Mouse (Mus musculus) cerebellum, adult 2 months (tissue): ENCODE results near the gene Ephb2. TPM values are rescaled to one million over a fixed set of nuclear protein-coding genes. Genes with fewer than 3 reads are reported as not detected.

Experiments used
- DNase-seq, 2 experiments: peaks; one replicate each; pipeline ENCODE4 v3.0.0; 2021
- H3K27ac ChIP-seq: fragments of 200-500 bp; 2 replicates; pipeline ENCODE4 v1.5.1; 2012; ENCODE audit warnings: low read length, control low read depth, inconsistent platforms; ENCODE audit not compliant: insufficient read depth
- H3K27me3 ChIP-seq: fragments of 200-500 bp; 2 replicates; pipeline ENCODE4 v1.6.1; 2012; ENCODE audit warnings: inconsistent platforms, mild to moderate bottlenecking, low read length, moderate library complexity; ENCODE audit not compliant: control insufficient read depth, insufficient read depth
- H3K4me1 ChIP-seq: fragments of 200-500 bp; 2 replicates; pipeline ENCODE4 v1.6.1; 2011; ENCODE audit warnings: low read length; ENCODE audit not compliant: control insufficient read depth, insufficient read depth
- H3K4me3 ChIP-seq: fragments of 200-500 bp; replicated peaks from 2 replicates; pipeline ENCODE3; 2011; ENCODE audit warnings: mild to moderate bottlenecking, low read depth, low read length, control low read depth; ENCODE audit not compliant: insufficient read depth
- CTCF ChIP-seq: fragments of 200-500 bp; IDR thresholded peaks from 2 replicates; pipeline ENCODE4 v1.5.1; 2011; ENCODE audit warnings: low read depth, mild to moderate bottlenecking, control low read depth, low read length, moderate library complexity, borderline replicate concordance; ENCODE audit not compliant: insufficient read depth
- POLR2A ChIP-seq: fragments of 200-500 bp; IDR thresholded peaks from 2 replicates; pipeline ENCODE4 v1.6.1; 2011; ENCODE audit warnings: low read length, control low read depth, borderline replicate concordance; ENCODE audit not compliant: insufficient read depth
- WGBS: fragments of 180-500 bp; shearing (Covaris S2); methylation state at CpG from one replicate; pipeline ENCODE4 v1.1.7; 2018; 5-methylcytosine and 5-hydroxymethylcytosine counted together
- polyA plus RNA-seq: library from polyadenylated mRNA; depleted of rRNA; stranded (reverse); fragments of >200 nt; gene quantifications from 2 replicates; pipeline ENCODE4 v1.2.3, GENCODE M21; 2012; rRNA removed

Ephb2 gene
- polyA plus RNA-seq, result 29.1 and 35.4 TPM in 2 replicates

GRCm38 (mm10) chr4:136835621-136836386 is at the start of gene Ephb2:
Gene Ephb2 (minus strand): TSS chr4:136835988.
- TF ChIP-seq CTCF (no peak), POLR2A (peak; percentile 54)
- WGBS, result 1% methylated on average over 78 of the region's 88 CpGs
- H3K4me1 ChIP-seq, result peaks cover 26% of the 10 kb centered on the region
- peak; percentile 85 to 94 for DNase-seq
- H3K27ac ChIP-seq, result peak within 1 kb of the TSS; percentile 100
- peak within 1 kb of the TSS; percentile 98 for H3K4me3 ChIP-seq
- H3K27me3 ChIP-seq, result no peaks in the 10 kb centered on the region

- H3K27me3 ChIP-seq, result no peaks in the 10 kb centered on the region
- no peak for TF ChIP-seq POLR2A
- TF ChIP-seq CTCF, result peak; percentile 45; the same call in 1 of the 2 replicates
- H3K4me1 ChIP-seq, result no peaks in the 10 kb centered on the region
- no peak overlapping the region for H3K27ac ChIP-seq
- no peak overlapping the region for H3K4me3 ChIP-seq
- peak; percentile 15 to 22 for DNase-seq
- WGBS, result 36% methylated on average over 5 of the region's 5 CpGs
Measured at GRCm38 (mm10) chr4:136878601-136879000, 42.8 kb upstream of the Ephb2 start.

- no peaks in the 10 kb centered on the region for H3K27me3 ChIP-seq
- H3K27ac ChIP-seq, result no peak overlapping the region
- no peak for DNase-seq
- TF ChIP-seq POLR2A (no peak), CTCF (no peak)
- H3K4me3 ChIP-seq, result no peak overlapping the region
- no peaks in the 10 kb centered on the region for H3K4me1 ChIP-seq
- WGBS, result 65% methylated on average over 8 of the region's 8 CpGs
Measured at GRCm38 (mm10) chr4:136878171-136878570, 42.4 kb upstream of the Ephb2 start.

- H3K4me3 ChIP-seq, result no peak overlapping the region
- 16% methylated on average over 7 of the region's 7 CpGs for WGBS
- DNase-seq, result peak; percentile 26 to 37
- TF ChIP-seq CTCF (peak; percentile 59), POLR2A (no peak)
- H3K27ac ChIP-seq, result no peak overlapping the region
- H3K27me3 ChIP-seq, result no peaks in the 10 kb centered on the region
- H3K4me1 ChIP-seq, result no peaks in the 10 kb centered on the region
Measured at GRCm38 (mm10) chr4:136876971-136877370, 41.2 kb upstream of the Ephb2 start.

GRCm38 (mm10) chr4:136875012-136875411 is 39.2 kb upstream of the Ephb2 start:
- no peaks in the 10 kb centered on the region for H3K4me1 ChIP-seq
- H3K27me3 ChIP-seq, result no peaks in the 10 kb centered on the region
- H3K27ac ChIP-seq, result no peak overlapping the region
- H3K4me3 ChIP-seq, result no peak overlapping the region
- DNase-seq, result no peak
- 92% methylated on average over 14 of the region's 14 CpGs for WGBS
- TF ChIP-seq POLR2A (no peak), CTCF (no peak)

GRCm38 (mm10) chr4:136868371-136868770 is 32.6 kb upstream of the Ephb2 start:
- no peaks in the 10 kb centered on the region for H3K27me3 ChIP-seq
- no peak overlapping the region for H3K4me3 ChIP-seq
- H3K27ac ChIP-seq, result no peak overlapping the region
- peaks cover 7% of the 10 kb centered on the region; the same call in 1 of the 2 replicates for H3K4me1 ChIP-seq
- TF ChIP-seq CTCF (no peak), POLR2A (no peak)
- 66% methylated on average over 6 of the region's 6 CpGs for whole genome bisulfite sequencing
- DNase-seq, result no peak

GRCm38 (mm10) chr4:136867690-136868345 is 32.0 kb upstream of the Ephb2 start:
- H3K4me3 ChIP-seq, result no peak overlapping the region
- DNase-seq, result peak; percentile 39 to 42
- no peak overlapping the region for H3K27ac ChIP-seq
- H3K27me3 ChIP-seq, result no peaks in the 10 kb centered on the region
- H3K4me1 ChIP-seq, result peaks cover 7% of the 10 kb centered on the region; the same call in 1 of the 2 replicates
- 20% methylated on average over 11 of the region's 12 CpGs for WGBS
- no peak for TF ChIP-seq POLR2A
- no peak for TF ChIP-seq CTCF
